Mouse (Mus musculus) lung, adult 2 months (tissue): Measurements from ENCODE around the gene Rnf185.

ENCODE experiments used
- CTCF ChIP-seq: fragments of 200-500 bp; IDR thresholded peaks from 2 replicates; pipeline ENCODE4 v1.5.1; 2011; ENCODE audit warnings: mild to moderate bottlenecking, low read length, control low read depth; ENCODE audit not compliant: insufficient read depth
- POLR2A ChIP-seq: fragments of 200-500 bp; IDR thresholded peaks from 2 replicates; pipeline ENCODE4 v1.6.1; 2011; ENCODE audit warnings: low read depth, mild to moderate bottlenecking, control low read depth, low read length, borderline replicate concordance; ENCODE audit errors: extremely low read depth

DNA sequence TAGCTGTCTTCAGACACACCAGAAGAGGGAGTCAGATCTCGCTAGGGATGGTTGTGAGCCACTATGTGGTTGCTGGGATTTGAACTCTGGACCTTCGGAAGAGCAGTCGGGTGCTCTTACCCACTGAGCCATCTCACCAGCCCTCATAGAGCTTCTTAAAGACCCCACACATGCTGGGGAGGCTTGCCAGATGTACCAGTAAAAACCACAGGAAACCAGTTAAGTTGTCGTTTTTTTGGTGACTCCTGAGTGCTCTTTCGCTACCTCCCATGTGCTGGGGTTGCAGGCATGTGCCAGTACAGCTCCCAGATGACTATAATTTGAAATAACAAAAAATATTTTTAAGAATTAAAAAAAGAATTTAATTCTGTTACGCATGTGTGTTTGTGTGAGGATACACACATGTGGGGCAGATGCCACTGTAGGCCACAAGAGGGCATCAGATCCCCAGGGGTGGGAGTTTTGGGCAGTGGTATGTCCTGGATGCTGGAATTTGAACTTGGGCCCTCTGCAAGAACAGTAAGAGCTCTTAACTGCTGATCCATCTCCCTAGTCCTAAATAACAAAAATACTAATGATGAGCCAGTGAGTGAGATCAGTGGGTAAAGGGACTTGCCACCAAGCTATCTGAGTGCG, 22.4 kb upstream of the Rnf185 start:
- peak; percentile 65 for TF ChIP-seq CTCF
- TF ChIP-seq POLR2A, result no peak
